Mouse (Mus musculus) kidney, postnatal 0 days (tissue): ENCODE results near the gene Mrs2. TPM values are rescaled to one million over a fixed set of nuclear protein-coding genes. Genes with fewer than 3 reads are reported as not detected.
A peak's percentile ranks its signal among the peaks of the same experiment; 100 is the strongest.

Experiments
- ATAC-seq: fragments of 200-750 bp; cut with Nextera tagmentation; replicated peaks from 2 replicates; pipeline ENCODE4 v1.8.0; 2017; ENCODE audit warnings: low read depth, moderate number of reproducible peaks, moderate TSS enrichment, moderate library complexity; ENCODE audit not compliant: low FRiP score
- DNase-seq: peaks from one replicate; pipeline ENCODE4 v3.0.0-alpha.2; 2016; ENCODE audit warnings: low spot score
- H3K27ac ChIP-seq: fragments of 300-500 bp; sonication (generic); 2 replicates; pipeline ENCODE4 v1.5.1; 2014; ENCODE audit warnings: mild to moderate bottlenecking
- H3K27me3 ChIP-seq: fragments of 300-500 bp; sonication (generic); 2 replicates; pipeline ENCODE4 v1.6.1; 2014; ENCODE audit warnings: low read length, mixed read lengths; ENCODE audit not compliant: insufficient read depth
- H3K36me3 ChIP-seq: fragments of 300-500 bp; sonication (generic); 2 replicates; pipeline ENCODE4 v1.6.1; 2014; ENCODE audit warnings: low read length, mixed read lengths; ENCODE audit not compliant: insufficient read depth
- H3K4me1 ChIP-seq: fragments of 300-500 bp; sonication (generic); replicated peaks from 2 replicates; pipeline ENCODE4 v1.6.1; 2014; ENCODE audit warnings: antibody characterized with exemption, low read length, mixed read lengths; ENCODE audit not compliant: insufficient read depth
- H3K4me2 ChIP-seq: fragments of 300-500 bp; sonication (generic); 2 replicates; pipeline ENCODE4 v1.6.1; 2014; ENCODE audit warnings: mild to moderate bottlenecking, low read length, moderate library complexity, mixed read lengths
- H3K4me3 ChIP-seq: fragments of 300-500 bp; sonication (generic); replicated peaks from 2 replicates; pipeline ENCODE4 v1.5.1; 2014; ENCODE audit warnings: low read depth, low read length
- H3K9ac ChIP-seq: fragments of 300-500 bp; sonication (generic); 2 replicates; pipeline ENCODE4 v1.6.1; 2014; ENCODE audit warnings: low read depth, low read length
- H3K9me3 ChIP-seq: fragments of 300-500 bp; sonication (generic); replicated peaks from 2 replicates; pipeline ENCODE4 v1.6.1; 2016; ENCODE audit warnings: low read length, inconsistent platforms, mixed read lengths
- CTCF ChIP-seq: IDR thresholded peaks from 2 replicates; pipeline ENCODE4 v1.5.1; 2016; ENCODE audit warnings: antibody characterized with exemption, low read depth, mild to moderate bottlenecking, moderate library complexity
- WGBS: fragments of 180-500 bp; shearing (Covaris S2); extraction: QIAGEN DNeasy Blood & Tissue Kit; methylation state at CpG from one replicate; pipeline ENCODE4 v1.1.7; 2014; 5-methylcytosine and 5-hydroxymethylcytosine counted together
- polyA plus RNA-seq: library from polyadenylated mRNA; unstranded; fragments of >200 nt; fragmentation: Nextera tagmentation; extraction: Ambion mirVana; gene quantifications from 2 replicates; pipeline ENCODE4 v1.2.1, GENCODE M21; 2015

Mrs2 gene
- 13.7 and 13.8 TPM in 2 replicates for polyA plus RNA-seq

DNA sequence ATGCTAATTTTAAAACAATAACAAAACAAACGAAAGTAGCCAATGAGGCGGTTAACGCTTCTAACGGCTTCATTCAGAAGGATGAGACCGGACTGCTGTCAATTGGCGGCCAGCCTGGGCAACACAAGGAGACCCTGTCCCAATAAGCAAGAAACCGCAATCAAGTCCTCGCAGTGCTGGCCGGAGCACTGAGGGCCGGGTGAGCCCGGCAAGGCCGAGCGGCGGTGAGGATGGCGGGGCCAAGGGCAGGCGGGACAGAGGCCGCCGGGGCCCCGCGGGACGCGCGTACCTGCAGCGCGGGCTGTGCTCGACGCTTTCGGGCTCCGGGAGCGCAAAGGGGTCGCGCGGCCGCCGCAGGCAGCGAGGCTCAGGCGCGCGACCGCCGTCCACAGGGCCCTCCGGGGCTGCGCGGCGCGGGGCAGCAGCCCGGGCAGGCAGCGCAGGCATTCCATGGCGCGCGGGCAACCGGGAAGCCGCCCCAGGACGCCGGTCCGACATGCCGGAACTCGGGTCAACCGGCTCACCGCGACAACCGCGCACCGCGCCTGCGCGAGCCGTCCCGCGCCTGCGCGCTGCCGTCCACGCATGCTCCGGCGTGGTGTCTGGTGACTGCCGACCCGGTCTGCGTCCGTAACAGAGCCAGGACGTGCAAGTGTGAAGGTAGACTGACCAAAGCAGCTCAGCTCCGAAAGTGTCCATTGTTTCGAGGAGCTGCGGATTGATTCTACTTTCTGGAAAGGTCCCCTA is at the start of gene Mrs2:
Gene Mrs2, minus strand, starts transcription at position 587 of the 747 bp plus-strand sequence.
- Histone ChIP-seq H3K27ac (peak within 1 kb of the TSS; percentile 87), H3K4me3 (peak within 1 kb of the TSS; percentile 87), H3K4me2 (peak within 1 kb of the TSS; percentile 90), H3K36me3 (0 out of 2 replicates have a peak, but pooled peaks cover 9% of the 10 kb centered on the region), H3K9me3 (no peaks in the 10 kb centered on the region), H3K4me1 (peaks cover 9% of the 10 kb centered on the region), H3K27me3 (no peaks in the 10 kb centered on the region), H3K9ac (peak within 1 kb of the TSS; percentile 85)
- ATAC-seq = peak; percentile 91
- TF ChIP-seq CTCF = no peak
- DNase-seq = peak; percentile 91
- WGBS = under 1% methylated on average over 74 of the region's 84 CpGs

DNA sequence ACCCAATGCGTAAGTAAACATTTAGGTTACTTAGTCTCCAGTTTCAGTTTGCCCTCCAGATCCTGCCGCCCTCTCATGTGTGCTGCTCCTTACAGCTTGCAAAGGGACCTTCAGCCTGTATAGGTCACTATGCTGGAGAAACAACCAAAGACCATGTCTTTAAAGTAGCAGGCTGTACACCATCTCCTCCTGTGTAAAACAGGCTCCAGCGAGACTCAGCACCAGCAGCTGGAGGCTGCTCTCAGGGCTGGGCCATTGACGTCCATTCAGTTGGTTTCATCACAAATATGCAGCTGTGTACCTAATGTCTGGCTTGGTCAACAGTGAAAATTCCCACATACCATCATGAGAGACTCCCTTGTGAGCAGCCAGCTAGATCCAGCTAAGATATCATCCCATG is 49.6 kb upstream of the Mrs2 start:
- Histone ChIP-seq H3K4me2 (no peak overlapping the region), H3K27me3 (no peaks in the 10 kb centered on the region), H3K4me1 (peaks cover 4% of the 10 kb centered on the region; the same call in 1 of the 2 replicates), H3K9ac (no peak overlapping the region), H3K27ac (peak overlapping the region; percentile 58; the same call in 1 of the 2 replicates), H3K36me3 (no peaks in the 10 kb centered on the region), H3K9me3 (no peaks in the 10 kb centered on the region), H3K4me3 (no peak overlapping the region)
- DNase-seq (peak; percentile 34), ATAC-seq (peak; percentile 58; the same call in 1 of the 2 replicates)
- TF ChIP-seq CTCF = no peak
- WGBS = 44% methylated on average over 4 of the region's 4 CpGs

DNA sequence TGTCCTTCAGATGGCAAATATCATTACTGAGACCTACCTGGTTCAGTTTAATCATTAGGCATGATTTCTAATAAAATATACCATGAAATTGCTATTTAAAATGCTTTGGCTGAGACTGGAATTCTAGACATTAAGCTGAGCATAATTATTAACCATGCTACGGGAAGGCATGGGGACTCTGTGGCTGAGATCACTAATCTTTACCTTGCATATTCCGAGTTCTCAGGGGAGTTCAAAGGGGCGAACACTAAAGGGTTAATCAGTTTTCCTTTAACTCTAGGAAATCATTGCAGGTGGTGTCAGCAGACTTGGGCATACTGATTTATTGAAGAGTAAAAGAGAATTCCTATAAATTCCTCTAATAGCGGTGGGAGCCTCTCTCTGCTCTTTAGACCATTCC is 47.0 kb upstream of the Mrs2 start:
- TF ChIP-seq CTCF = no peak
- H3K9ac ChIP-seq = no peak overlapping the region
- peak overlapping the region; percentile 75 for H3K27ac ChIP-seq
- H3K36me3 ChIP-seq = no peaks in the 10 kb centered on the region
- no peak overlapping the region for H3K4me2 ChIP-seq
- H3K27me3 ChIP-seq = no peaks in the 10 kb centered on the region
- DNase-seq = no peak
- peak; percentile 68 for ATAC-seq
- WGBS = 47% methylated on average over 4 of the region's 4 CpGs
- no peaks in the 10 kb centered on the region for H3K9me3 ChIP-seq
- H3K4me3 ChIP-seq = no peak overlapping the region
- H3K4me1 ChIP-seq = peaks cover 4% of the 10 kb centered on the region; the same call in 1 of the 2 replicates

DNA sequence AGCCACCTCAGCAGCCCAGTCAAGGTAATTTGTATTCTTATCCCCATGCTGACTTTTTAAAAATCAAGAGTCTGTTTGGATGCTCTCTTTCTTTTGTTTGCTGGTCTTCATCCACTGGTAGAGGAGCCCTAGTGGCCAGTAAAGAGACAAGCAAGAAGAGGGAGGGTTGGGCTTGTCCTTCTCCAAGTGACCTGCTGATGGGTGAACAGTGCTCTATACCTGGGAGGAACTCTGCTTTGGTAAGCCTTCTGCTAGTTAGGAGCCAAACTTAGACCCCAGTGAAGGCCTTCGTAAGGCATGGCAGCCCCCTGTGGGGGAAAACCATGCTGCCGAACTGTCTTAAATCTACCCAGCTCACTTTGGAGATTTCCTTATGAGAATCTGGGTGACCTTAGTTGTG is 46.5 kb upstream of the Mrs2 start:
- no peaks in the 10 kb centered on the region for H3K9me3 ChIP-seq
- peak overlapping the region; percentile 75 for H3K27ac ChIP-seq
- peaks cover 4% of the 10 kb centered on the region; the same call in 1 of the 2 replicates for H3K4me1 ChIP-seq
- H3K9ac ChIP-seq = no peak overlapping the region
- peak; percentile 62; the same call in 1 of the 2 replicates for ATAC-seq
- H3K27me3 ChIP-seq = no peaks in the 10 kb centered on the region
- no peak for DNase-seq
- no peak overlapping the region for H3K4me3 ChIP-seq
- H3K36me3 ChIP-seq = no peaks in the 10 kb centered on the region
- 64% methylated on average over 2 of the region's 2 CpGs for WGBS
- TF ChIP-seq CTCF = peak; percentile 21; the same call in 1 of the 2 replicates
- H3K4me2 ChIP-seq = no peak overlapping the region

DNA sequence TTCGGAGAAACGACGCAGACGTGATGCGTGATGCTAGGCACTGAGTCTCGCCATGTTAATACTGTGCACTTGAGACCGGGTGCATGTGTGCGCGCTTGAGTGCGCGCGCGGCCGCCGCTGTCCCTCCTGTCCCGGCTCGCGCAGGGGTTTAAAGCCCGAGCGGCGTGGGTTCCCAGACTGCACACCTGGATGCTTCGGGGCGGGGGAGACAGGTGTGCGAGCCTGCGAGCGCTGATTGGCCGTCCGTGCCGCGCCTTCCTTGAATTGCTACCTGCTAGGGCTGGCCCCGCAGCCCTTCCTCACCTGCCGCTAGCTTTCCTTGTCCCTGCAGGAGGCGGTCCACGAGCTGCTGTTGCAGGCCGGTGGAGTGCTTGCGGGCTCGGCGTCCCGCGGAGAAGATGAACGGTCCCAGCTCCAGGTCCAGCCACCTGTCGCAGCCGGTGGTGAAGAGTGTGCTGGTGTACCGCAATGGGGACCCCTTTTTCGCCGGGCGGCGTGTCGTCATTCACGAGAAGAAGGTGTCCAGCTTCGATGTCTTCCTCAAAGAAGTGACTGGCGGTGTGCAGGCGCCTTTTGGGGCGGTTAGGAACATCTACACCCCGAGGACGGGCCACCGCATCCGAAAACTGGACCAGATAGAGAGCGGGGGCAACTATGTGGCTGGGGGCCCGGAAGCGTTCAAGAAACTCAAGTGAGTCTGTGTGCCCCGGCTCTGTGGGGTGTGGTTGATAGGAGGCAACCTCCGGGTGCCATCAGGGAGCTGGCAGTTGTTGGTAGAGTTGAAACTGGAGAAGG is 35.9 kb upstream of the Mrs2 start, which contains the start of gene Dcdc2a:
Gene Dcdc2a, plus strand, starts transcription at position 132 of the 795 bp plus-strand sequence.
- 2% methylated on average over 63 of the region's 63 CpGs for WGBS
- Histone ChIP-seq H3K9ac (peak within 1 kb of the TSS; percentile 57), H3K4me3 (peak within 1 kb of the TSS; percentile 54), H3K4me1 (peaks cover 7% of the 10 kb centered on the region; the same call in 1 of the 2 replicates), H3K9me3 (no peaks in the 10 kb centered on the region), H3K4me2 (peak within 1 kb of the TSS; percentile 77), H3K27me3 (no peaks in the 10 kb centered on the region), H3K36me3 (0 out of 2 replicates have a peak, but pooled peaks cover 3% of the 10 kb centered on the region), H3K27ac (peak within 1 kb of the TSS; percentile 67)
- ATAC-seq = peak; percentile 80
- peak; percentile 41 for DNase-seq
- 0 out of 2 replicates have a peak, but pooled peaks have one; percentile 11 for TF ChIP-seq CTCF

DNA sequence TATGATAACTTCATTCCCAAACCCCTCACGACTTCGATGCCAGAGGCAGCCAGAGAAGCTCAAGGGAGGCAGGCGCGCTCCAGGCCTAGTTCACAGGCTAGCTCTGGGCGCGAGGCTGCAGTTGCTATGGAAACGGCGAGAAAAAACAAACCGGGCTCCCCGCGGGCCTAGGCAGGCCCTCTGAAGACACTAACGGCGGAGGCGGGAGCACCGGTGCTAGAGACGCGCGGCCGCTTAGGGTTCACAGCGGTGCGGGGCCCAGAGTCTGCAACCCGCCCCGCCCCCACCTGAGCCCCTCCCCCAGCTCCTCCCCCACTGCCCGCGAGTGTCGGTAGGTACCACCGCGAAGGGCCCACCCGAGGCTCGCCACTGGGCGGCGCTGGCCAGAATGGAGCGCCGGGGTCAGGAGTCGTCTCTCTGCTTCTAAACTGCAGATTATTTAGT is 35.0 kb upstream of the Mrs2 start:
- DNase-seq = peak; percentile 74
- under 1% methylated on average over 34 of the region's 35 CpGs for WGBS
- H3K9ac ChIP-seq = peak overlapping the region; percentile 57
- peaks cover 7% of the 10 kb centered on the region; the same call in 1 of the 2 replicates for H3K4me1 ChIP-seq
- peak overlapping the region; percentile 77 for H3K4me2 ChIP-seq
- peak overlapping the region; percentile 67 for H3K27ac ChIP-seq
- H3K4me3 ChIP-seq = peak overlapping the region; percentile 54
- H3K36me3 ChIP-seq = no peaks in the 10 kb centered on the region
- peak; percentile 61 for TF ChIP-seq CTCF
- no peaks in the 10 kb centered on the region for H3K9me3 ChIP-seq
- peak; percentile 80 for ATAC-seq
- no peaks in the 10 kb centered on the region for H3K27me3 ChIP-seq
